Mouse (Mus musculus) forelimb bud, embryonic 11.5 days (tissue): ENCODE results near the gene Pou3f1.

Source experiments
- DNase-seq: peaks from one replicate; pipeline ENCODE4 v3.0.0-alpha.2; 2012; ENCODE audit warnings: low read depth, low spot score

The Pou3f1 gene

DNA sequence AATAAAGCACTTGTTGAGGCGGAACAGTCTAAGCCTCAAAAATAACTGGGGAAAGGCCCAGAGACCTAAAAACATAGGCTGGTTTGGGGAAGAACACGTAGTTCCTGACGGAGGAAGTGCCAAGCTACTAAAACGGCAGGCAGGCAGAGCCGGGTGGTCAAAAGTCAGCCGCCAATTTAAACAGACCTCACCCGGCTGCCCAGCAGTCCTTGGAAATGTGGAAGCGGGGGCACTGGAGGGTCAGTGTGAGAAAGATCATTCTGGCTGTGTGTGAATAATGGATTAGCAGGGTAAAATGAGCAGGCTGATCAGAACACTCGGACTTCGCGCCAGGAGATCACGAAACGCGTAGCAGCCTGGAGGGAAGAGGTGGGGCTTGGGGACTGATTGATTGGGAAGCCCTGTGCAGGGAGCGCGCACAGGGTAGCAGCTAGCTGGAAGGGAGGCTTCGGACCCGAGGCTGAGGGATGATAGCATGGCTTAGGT is 53.4 kb downstream of the Pou3f1 start:
- peak; percentile 39 for DNase-seq
